Mouse (Mus musculus): ENCODE results near the gene Batf3. TPM values are rescaled to one million over a fixed set of nuclear protein-coding genes. Genes with fewer than 3 reads are reported as not detected.

Batf3 gene
- 1 to 10 TPM; 1.3 to 3.8 TPM for total RNA-seq (2023)

GRCm38 (mm10) chr1:191097802-191098747 lies at the start of gene Batf3:
TSS of gene Batf3 (plus strand) at chr1:191097847.

GRCm38 (mm10) chr1:191062781-191063485 lies 34.7 kb upstream of the Batf3 start, which contains the start of the genes Tatdn3 and Nsl1:
TSS of gene Tatdn3 (minus strand) at chr1:191062932.
TSS of gene Nsl1 (plus strand) at chr1:191063012.

Other genes with a start within 250 kb of the Batf3 start
- gene Rps6kc1, start 186.1 kb upstream of the Batf3 start, total RNA-seq (2023) = 10 to 100 TPM; 41.3 to 43.9 TPM
- gene Angel2, start 172.7 kb upstream of the Batf3 start, total RNA-seq (2023) = 10 to 100 TPM; 38.3 to 40.6 TPM
- not detected for gene Vash2, start 118.6 kb upstream of the Batf3 start, total RNA-seq (2023)
- gene Flvcr1, start 71.7 kb upstream of the Batf3 start, total RNA-seq (2023) = 10 to 100 TPM; 39.5 to 39.9 TPM
- not detected for gene Spata45, start 61.2 kb upstream of the Batf3 start, total RNA-seq (2023)
- 10 to 100 TPM in 1 of 2 experiments, 1 to 10 TPM in 1; 9.5 to 13.2 TPM for gene Tatdn3, start 34.9 kb upstream of the Batf3 start, total RNA-seq (2023)
- gene Nsl1, start 34.8 kb upstream of the Batf3 start, total RNA-seq (2023) = 10 to 100 TPM in 1 of 2 experiments, 1 to 10 TPM in 1; 8.7 to 10.3 TPM
- 1 to 10 TPM in 1 of 2 experiments, under 1 TPM in 1; 0.88 to 2.5 TPM for gene Fam71a, start 67.0 kb downstream of the Batf3 start, total RNA-seq (2023)
- 100 to 1,000 TPM; 289 to 350 TPM for gene Atf3, start 120.2 kb downstream of the Batf3 start, total RNA-seq (2023)
- gene Nenf, start 220.3 kb downstream of the Batf3 start, total RNA-seq (2023) = 1 to 10 TPM; 6.9 to 8.2 TPM
- 1 to 10 TPM; 3.1 to 4.7 TPM for gene Tmem206, start 228.1 kb downstream of the Batf3 start, total RNA-seq (2023)